Mouse (Mus musculus) megakaryocyte, embryonic 14.5 days (primary cell): ENCODE results near the gene Neo1.

Experiments
- FLI1 ChIP-seq: IDR thresholded peaks from 2 replicates; pipeline ENCODE4 v1.6.1; 2012; ENCODE audit warnings: low read length, inconsistent platforms, mixed read lengths
- GATA1 ChIP-seq: IDR thresholded peaks from 3 replicates; pipeline ENCODE4 v1.6.1; 2012; ENCODE audit warnings: mixed read lengths, low read length, inconsistent platforms, borderline replicate concordance

DNA sequence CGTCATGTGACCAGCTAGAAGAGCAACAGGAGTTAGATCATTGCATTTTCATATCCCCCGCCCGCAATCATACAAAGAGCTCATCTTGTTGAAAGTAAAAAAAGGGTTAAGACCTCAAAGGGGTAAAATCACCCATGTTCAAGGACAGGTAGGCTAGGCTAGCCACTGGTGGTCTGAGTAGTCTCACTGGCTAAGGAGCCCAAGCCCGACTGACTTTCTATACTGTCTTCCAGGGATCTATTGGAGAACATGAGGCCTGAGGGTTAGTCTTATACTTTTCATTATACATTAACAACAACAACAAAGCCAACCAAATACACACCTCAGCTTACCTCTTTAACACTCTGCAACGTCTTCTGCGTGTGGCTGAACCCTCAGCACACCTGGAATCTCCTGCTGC, 160.8 kb downstream of the Neo1 start:
- TF ChIP-seq FLI1 = no peak
- TF ChIP-seq GATA1 = no peak
